28 mouse cellular contexts compared by ENCODE assay signal in the genomic region with DNA sequence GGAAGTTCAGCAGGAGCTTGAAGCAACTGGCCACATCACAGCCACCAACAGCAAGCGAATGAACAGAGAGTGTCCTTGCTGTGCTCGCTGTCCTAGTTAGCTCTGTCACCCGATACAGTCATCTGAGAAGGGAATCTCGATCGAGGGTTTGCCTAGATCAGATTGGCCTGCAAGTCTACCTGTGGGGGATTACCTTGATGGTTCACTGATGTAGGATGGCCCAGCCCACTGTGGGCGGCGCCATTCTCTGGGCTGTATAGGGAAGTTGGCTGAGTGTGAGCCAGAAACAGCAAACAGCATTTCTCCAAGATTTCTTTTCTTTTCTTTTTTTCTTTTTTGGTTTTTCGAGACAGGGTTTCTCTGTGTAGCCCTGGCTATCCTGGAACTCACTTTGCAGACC. TPM values are rescaled to one million over a fixed set of nuclear protein-coding genes. Genes with fewer than 3 reads are reported as not detected.
"Had no signal": no experiment of that assay in that cellular context is flagged by ENCODE, and none has a peak within 500 bp of the region (broad histone marks: within the 10 kb centered on the region; RNA-seq: fewer than 3 reads in every experiment).

No protein-coding gene starts in this region.

- DNase-seq: kidney, adult 18-20 months; kidney, adult 9 months; kidney, postnatal 14 days; kidney, postnatal 4 days; lung, adult 18-20 months; lung, postnatal 10 days; retina, postnatal 1 day; right cerebral cortex, postnatal 25 days; thymus, adult 2 months; thymus, postnatal 14 days; thymus, postnatal 4 days had no signal

- H3K9me3 ChIP-seq: liver, embryonic 12.5 days; liver, embryonic 15.5 days; lung, embryonic 15.5 days; midbrain, embryonic 13.5 days; neural tube, embryonic 13.5 days; stomach, embryonic 15.5 days had no signal

- H3K4me2 ChIP-seq: liver, embryonic 12.5 days; liver, embryonic 15.5 days; lung, embryonic 15.5 days; midbrain, embryonic 13.5 days; neural tube, embryonic 13.5 days; stomach, embryonic 15.5 days had no signal

- H3K27me3 ChIP-seq: liver, embryonic 12.5 days; liver, embryonic 15.5 days; lung, embryonic 15.5 days; midbrain, embryonic 13.5 days; neural tube, embryonic 13.5 days; stomach, embryonic 15.5 days had no signal

- H3K27ac ChIP-seq: liver, embryonic 12.5 days; liver, embryonic 15.5 days; lung, embryonic 15.5 days; midbrain, embryonic 13.5 days; neural tube, embryonic 13.5 days; stomach, embryonic 15.5 days had no signal

- H3K4me3 ChIP-seq: liver, embryonic 12.5 days; liver, embryonic 15.5 days; lung, embryonic 15.5 days; midbrain, embryonic 13.5 days; myocyte; neural tube, embryonic 13.5 days; stomach, embryonic 15.5 days had no signal

- H3K9ac ChIP-seq: liver, embryonic 12.5 days; liver, embryonic 15.5 days; lung, embryonic 15.5 days; midbrain, embryonic 13.5 days; stomach, embryonic 15.5 days had no signal

- ATAC-seq: intestine, embryonic 16.5 days; liver, embryonic 12.5 days; midbrain, embryonic 13.5 days; midbrain, embryonic 16.5 days had no signal

RNA-seq across cellular contexts. Expression of gene Ctrc, which starts 18.3 kb away (rescaled TPM):
- total RNA-seq: layer of hippocampus, adult 18-20 months; layer of hippocampus, postnatal 14 days; left cerebral cortex, postnatal 36 days; monocyte, adult 5-6 weeks; neutrophil, adult 5-6 weeks had no signal
- polyA plus RNA-seq: kidney, embryonic 16.5 days; limb, embryonic 11.5 days; limb, embryonic 14.5 days; liver, embryonic 12.5 days; liver, embryonic 15.5 days; lung, embryonic 15.5 days; midbrain, embryonic 13.5 days; midbrain, embryonic 16.5 days; myocyte; neural tube, embryonic 13.5 days had no signal

RNA-seq across cellular contexts. Expression of gene Cela2a, which starts 38.5 kb away (rescaled TPM):
- total RNA-seq: layer of hippocampus, adult 18-20 months; layer of hippocampus, postnatal 14 days; left cerebral cortex, postnatal 36 days; monocyte, adult 5-6 weeks; neutrophil, adult 5-6 weeks had no signal
- polyA plus RNA-seq: kidney, embryonic 16.5 days; limb, embryonic 11.5 days; liver, embryonic 12.5 days; lung, embryonic 15.5 days; midbrain, embryonic 13.5 days; myocyte; neural tube, embryonic 13.5 days had no signal
